Mouse (Mus musculus) forebrain, embryonic 12.5 days (tissue): ENCODE measurements around the gene Ano10. TPM values are rescaled to one million over a fixed set of nuclear protein-coding genes. Genes with fewer than 3 reads are reported as not detected.
"Not testable (repeated sequence)": the region's sequence is repeated elsewhere in the genome, so short reads cannot be mapped to it uniquely, and the experiment has no call there.

ENCODE experiments used
- ATAC-seq: fragments of 200-750 bp; cut with Nextera tagmentation; 2 replicates; pipeline ENCODE4 v1.8.0; 2017; ENCODE audit warnings: moderate TSS enrichment; ENCODE audit not compliant: low FRiP score
- H3K27ac ChIP-seq: fragments of 300-500 bp; sonication (generic); 2 replicates; pipeline ENCODE4 v1.5.1; 2016; ENCODE audit warnings: mild to moderate bottlenecking
- H3K27me3 ChIP-seq: fragments of 300-500 bp; sonication (generic); 2 replicates; pipeline ENCODE4 v1.6.1; 2016; ENCODE audit warnings: mild to moderate bottlenecking
- H3K36me3 ChIP-seq: fragments of 300-500 bp; sonication (generic); replicated peaks from 2 replicates; pipeline ENCODE4 v1.6.1; 2016; ENCODE audit warnings: mild to moderate bottlenecking
- H3K4me1 ChIP-seq: fragments of 300-500 bp; sonication (generic); 2 replicates; pipeline ENCODE4 v1.6.1; 2016
- H3K4me2 ChIP-seq: fragments of 300-500 bp; sonication (generic); 2 replicates; pipeline ENCODE4 v1.6.1; 2016; ENCODE audit warnings: mild to moderate bottlenecking, moderate library complexity
- H3K4me3 ChIP-seq: fragments of 300-500 bp; sonication (generic); replicated peaks from 2 replicates; pipeline ENCODE4 v1.5.1; 2016; ENCODE audit warnings: mild to moderate bottlenecking
- H3K9ac ChIP-seq: fragments of 300-500 bp; sonication (generic); 2 replicates; pipeline ENCODE4 v1.6.1; 2016; ENCODE audit warnings: mild to moderate bottlenecking
- H3K9me3 ChIP-seq: fragments of 300-500 bp; sonication (generic); 2 replicates; pipeline ENCODE4 v1.6.1; 2016
- WGBS: fragments of 180-500 bp; shearing (Covaris S2); methylation state at CpG from one replicate; pipeline ENCODE4 v1.1.7; 2016; 5-methylcytosine and 5-hydroxymethylcytosine counted together
- polyA plus RNA-seq: library from polyadenylated mRNA; unstranded; fragments of >200 nt; fragmentation: Nextera tagmentation; extraction: Ambion mirVana; gene quantifications from 2 replicates; pipeline ENCODE4 v1.2.1, GENCODE M21; 2016

Gene Ano10
- polyA plus RNA-seq, 1 experiment from 2014 or later: 37.0 TPM

- not testable (repeated sequence) for H3K9ac ChIP-seq, H3K4me3 ChIP-seq, ATAC-seq, H3K27ac ChIP-seq, H3K9me3 ChIP-seq, H3K4me2 ChIP-seq, H3K4me1 ChIP-seq, H3K36me3 ChIP-seq
- 77% methylated on average over 1 of the region's 1 CpGs for WGBS
- H3K27me3 ChIP-seq: peaks cover 11% of the 10 kb centered on the region; the same call in 1 of the 2 replicates
Observed at GRCm38 (mm10) chr9:122313128-122313527, 18.9 kb upstream of the Ano10 start.

- H3K4me1 ChIP-seq: peaks cover 9% of the 10 kb centered on the region
- 94% methylated on average over 7 of the region's 7 CpGs for WGBS
- no peak for ATAC-seq
Observed at GRCm38 (mm10) chr9:122312296-122312990, 18.2 kb upstream of the Ano10 start.

GRCm38 (mm10) chr9:122311051-122311760 lies 17.0 kb upstream of the Ano10 start:
- peak overlapping the region; percentile 55 for H3K4me2 ChIP-seq
- no peaks in the 10 kb centered on the region for H3K9me3 ChIP-seq
- 73% methylated on average over 7 of the region's 7 CpGs for whole genome bisulfite sequencing
- no peak for ATAC-seq
- H3K4me3 ChIP-seq: peak overlapping the region; percentile 41
- H3K27ac ChIP-seq: no peak overlapping the region
- H3K27me3 ChIP-seq: peaks cover 11% of the 10 kb centered on the region; the same call in 1 of the 2 replicates
- no peaks in the 10 kb centered on the region for H3K36me3 ChIP-seq
- H3K4me1 ChIP-seq: peaks cover 9% of the 10 kb centered on the region
- H3K9ac ChIP-seq: peak overlapping the region; percentile 55

More at GRCm38 (mm10) chr9:122312296-122312990, 18.2 kb upstream of the Ano10 start:
- Histone ChIP-seq H3K4me3 (no peak overlapping the region), H3K9me3 (no peaks in the 10 kb centered on the region), H3K27ac (no peak overlapping the region), H3K36me3 (no peaks in the 10 kb centered on the region), H3K4me2 (no peak overlapping the region), H3K27me3 (peaks cover 11% of the 10 kb centered on the region; the same call in 1 of the 2 replicates), H3K9ac (no peak overlapping the region)

GRCm38 (mm10) chr9:122310613-122311049 lies 16.4 kb upstream of the Ano10 start:
- Histone ChIP-seq H3K27me3 (peaks cover 11% of the 10 kb centered on the region; the same call in 1 of the 2 replicates), H3K9me3 (no peaks in the 10 kb centered on the region), H3K27ac (0 out of 2 replicates have a peak overlapping the region, but pooled peaks have one; percentile 36), H3K4me1 (peaks cover 9% of the 10 kb centered on the region), H3K9ac (peak overlapping the region; percentile 55), H3K4me2 (peak overlapping the region; percentile 55), H3K36me3 (no peaks in the 10 kb centered on the region), H3K4me3 (peak overlapping the region; percentile 41)
- peak; percentile 93 for ATAC-seq
- 5% methylated on average over 17 of the region's 19 CpGs for WGBS

- Histone ChIP-seq H3K27ac (no peak overlapping the region), H3K27me3 (peaks cover 11% of the 10 kb centered on the region; the same call in 1 of the 2 replicates), H3K4me3 (no peak overlapping the region), H3K4me1 (peaks cover 9% of the 10 kb centered on the region), H3K9me3 (no peaks in the 10 kb centered on the region), H3K9ac (no peak overlapping the region), H3K36me3 (no peaks in the 10 kb centered on the region), H3K4me2 (no peak overlapping the region)
- ATAC-seq: no peak
- WGBS: 76% methylated on average over 14 of the region's 14 CpGs
Observed at GRCm38 (mm10) chr9:122309013-122309980, 15.1 kb upstream of the Ano10 start.

- peaks cover 6% of the 10 kb centered on the region; the same call in 1 of the 2 replicates for H3K27me3 ChIP-seq
Observed at GRCm38 (mm10) chr9:122305302-122305701, 11.1 kb upstream of the Ano10 start.

GRCm38 (mm10) chr9:122296169-122296568 lies 1.9 kb upstream of the Ano10 start:
- Histone ChIP-seq H3K27me3 (no peaks in the 10 kb centered on the region), H3K27ac (no peak overlapping the region), H3K4me3 (no peak overlapping the region), H3K4me1 (peaks cover 10% of the 10 kb centered on the region), H3K4me2 (no peak overlapping the region), H3K9me3 (no peaks in the 10 kb centered on the region), H3K36me3 (no peaks in the 10 kb centered on the region), H3K9ac (no peak overlapping the region)
- 87% methylated on average over 5 of the region's 5 CpGs for WGBS
- no peak for ATAC-seq

More at GRCm38 (mm10) chr9:122305302-122305701, 11.1 kb upstream of the Ano10 start:
- Histone ChIP-seq H3K4me2 (no peak overlapping the region), H3K36me3 (no peaks in the 10 kb centered on the region), H3K9me3 (no peaks in the 10 kb centered on the region), H3K9ac (no peak overlapping the region), H3K27ac (no peak overlapping the region), H3K4me3 (no peak overlapping the region), H3K4me1 (peaks cover 2% of the 10 kb centered on the region; the same call in 1 of the 2 replicates)
- ATAC-seq: no peak
- WGBS: 83% methylated on average over 3 of the region's 3 CpGs

GRCm38 (mm10) chr9:122295396-122295795 lies 1.2 kb upstream of the Ano10 start:
- ATAC-seq: no peak
- H3K36me3 ChIP-seq: no peaks in the 10 kb centered on the region
- H3K4me3 ChIP-seq: no peak overlapping the region
- H3K4me1 ChIP-seq: peaks cover 13% of the 10 kb centered on the region
- H3K9me3 ChIP-seq: no peaks in the 10 kb centered on the region
- no peak overlapping the region for H3K27ac ChIP-seq
- H3K9ac ChIP-seq: no peak overlapping the region
- no peak overlapping the region for H3K4me2 ChIP-seq
- no peaks in the 10 kb centered on the region for H3K27me3 ChIP-seq

- Histone ChIP-seq H3K36me3 (no peaks in the 10 kb centered on the region), H3K27ac (peak overlapping the region; percentile 64), H3K27me3 (no peaks in the 10 kb centered on the region), H3K9ac (peak overlapping the region; percentile 77), H3K4me2 (peak overlapping the region; percentile 62), H3K9me3 (no peaks in the 10 kb centered on the region), H3K4me1 (peaks cover 13% of the 10 kb centered on the region), H3K4me3 (peak overlapping the region; percentile 72)
- under 1% methylated on average over 23 of the region's 23 CpGs for WGBS
- ATAC-seq: no peak; the same call in none of the 2 replicates
Observed at GRCm38 (mm10) chr9:122293865-122294241, 370 bp downstream of the Ano10 start.

- H3K9ac ChIP-seq: 0 out of 2 replicates have a peak overlapping the region, but pooled peaks have one; percentile 17
- H3K4me1 ChIP-seq: peaks cover 32% of the 10 kb centered on the region
- ATAC-seq: no peak
- H3K27me3 ChIP-seq: no peaks in the 10 kb centered on the region
- 0 out of 2 replicates have a peak, but pooled peaks cover 2% of the 10 kb centered on the region for H3K36me3 ChIP-seq
- H3K27ac ChIP-seq: no peak overlapping the region
- no peak overlapping the region for H3K4me3 ChIP-seq
- WGBS: 89% methylated on average over 2 of the region's 2 CpGs
- no peak overlapping the region for H3K4me2 ChIP-seq
- H3K9me3 ChIP-seq: no peaks in the 10 kb centered on the region
Observed at GRCm38 (mm10) chr9:122290192-122290591, 4.0 kb downstream of the Ano10 start.

GRCm38 (mm10) chr9:122288416-122288815 lies 5.8 kb downstream of the Ano10 start:
- Histone ChIP-seq H3K4me3 (no peak overlapping the region), H3K9me3 (no peaks in the 10 kb centered on the region), H3K4me1 (peaks cover 38% of the 10 kb centered on the region), H3K27ac (no peak overlapping the region), H3K9ac (no peak overlapping the region), H3K36me3 (0 out of 2 replicates have a peak, but pooled peaks cover 2% of the 10 kb centered on the region), H3K4me2 (no peak overlapping the region), H3K27me3 (no peaks in the 10 kb centered on the region)
- ATAC-seq: no peak
- WGBS: 21% methylated on average over 3 of the region's 3 CpGs
